Mouse (Mus musculus): ENCODE measurements around the gene Vwa5b1. TPM values are rescaled to one million over a fixed set of nuclear protein-coding genes. Genes with fewer than 3 reads are reported as not detected.

The Vwa5b1 gene
- polyA plus RNA-seq (2015; fragmentation: Nextera tagmentation; extraction: Ambion mirVana) = not detected in 2 replicates

DNA sequence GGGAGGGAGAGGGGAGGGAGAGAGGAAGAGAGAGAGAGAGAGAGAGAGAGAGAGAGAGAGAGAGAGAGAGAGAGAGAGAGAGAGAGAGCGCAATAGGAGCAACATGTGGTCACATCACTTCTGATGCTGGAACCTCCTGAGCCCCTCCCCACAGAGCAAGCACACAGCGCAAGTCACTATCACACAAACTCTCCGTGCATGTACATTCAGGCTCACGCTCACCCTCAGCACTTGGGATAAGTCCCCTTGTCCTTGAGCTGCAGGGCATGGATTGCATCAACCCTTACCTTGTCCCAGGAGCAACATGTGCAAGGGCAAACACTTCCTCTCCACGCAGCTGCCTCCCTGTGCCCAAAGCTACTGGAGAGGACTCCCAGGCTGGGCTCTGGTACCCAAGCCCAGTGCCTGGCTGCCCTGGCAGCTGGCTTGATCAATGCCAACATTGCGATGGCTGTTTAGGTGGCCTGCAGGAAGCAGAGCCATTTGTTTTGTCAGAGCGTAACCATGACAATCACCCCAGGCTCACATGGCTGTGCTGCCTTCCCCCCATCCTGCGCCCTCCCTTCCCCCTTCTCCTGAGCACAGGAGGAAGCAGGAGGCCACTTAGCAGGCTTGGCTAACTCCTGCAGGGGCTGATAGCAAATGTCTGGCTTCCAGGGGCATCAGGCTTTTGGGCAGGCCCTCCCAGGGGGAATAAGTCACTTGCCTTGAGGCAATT lies at the start of gene Vwa5b1:
Gene Vwa5b1 (minus strand): TSS at position 457 of the 718 bp plus-strand sequence.

Other genes with a start within 250 kb of the Vwa5b1 start
- not detected in 2 replicates for gene Fam43b, start 239.4 kb downstream of the Vwa5b1 start, polyA plus RNA-seq (2015; fragmentation: Nextera tagmentation; extraction: Ambion mirVana)
- 11.5 and 13.2 TPM in 2 replicates for gene Mul1, start 201.2 kb downstream of the Vwa5b1 start, polyA plus RNA-seq (2015; fragmentation: Nextera tagmentation; extraction: Ambion mirVana)
- gene Camk2n1, start 181.6 kb downstream of the Vwa5b1 start, polyA plus RNA-seq (2015; fragmentation: Nextera tagmentation; extraction: Ambion mirVana) = 3.3 and 3.4 TPM in 2 replicates
- gene Pla2g2c, start 88.9 kb upstream of the Vwa5b1 start, polyA plus RNA-seq (2015; fragmentation: Nextera tagmentation; extraction: Ambion mirVana) = not detected in 2 replicates
- gene Ubxn10, start 101.3 kb upstream of the Vwa5b1 start, polyA plus RNA-seq (2015; fragmentation: Nextera tagmentation; extraction: Ambion mirVana) = 0.16 and 0.19 TPM in 2 replicates
- gene Pla2g2f, start 121.7 kb upstream of the Vwa5b1 start, polyA plus RNA-seq (2015; fragmentation: Nextera tagmentation; extraction: Ambion mirVana) = not detected in 2 replicates
- not detected in 2 replicates for gene Pla2g2d, start 139.9 kb upstream of the Vwa5b1 start, polyA plus RNA-seq (2015; fragmentation: Nextera tagmentation; extraction: Ambion mirVana)
- gene Pla2g5, start 227.6 kb upstream of the Vwa5b1 start, polyA plus RNA-seq (2015; fragmentation: Nextera tagmentation; extraction: Ambion mirVana) = not detected in 2 replicates
- not detected in 2 replicates for gene Gm13030, start 238.1 kb upstream of the Vwa5b1 start, polyA plus RNA-seq (2015; fragmentation: Nextera tagmentation; extraction: Ambion mirVana)
- 0.28 and 1.3 TPM in 2 replicates for gene Pla2g2e, start 242.1 kb upstream of the Vwa5b1 start, polyA plus RNA-seq (2015; fragmentation: Nextera tagmentation; extraction: Ambion mirVana)

Data from urinary bladder, postnatal 0 days (tissue).